Mouse (Mus musculus): Measurements from ENCODE around the gene Fam102a. TPM values are rescaled to one million over a fixed set of nuclear protein-coding genes. Genes with fewer than 3 reads are reported as not detected.

Fam102a gene
- polyA plus RNA-seq, 1 experiment from 2014 or later: 10.9 TPM

- no peak for DNase-seq (ENCODE audit: low spot score)
- Histone ChIP-seq H3K36me3 (no peaks in the 10 kb centered on the region), H3K27ac (no peak overlapping the region), H3K9me3 (no peaks in the 10 kb centered on the region), H3K4me1 (replicated peaks) (peaks cover 7% of the 10 kb centered on the region), H3K4me3 (no peak overlapping the region), H3K27me3 (ENCODE audit: insufficient read depth, poor library complexity, severe bottlenecking) (no peaks in the 10 kb centered on the region)
- WGBS: 89% methylated on average over 13 of the region's 13 CpGs
These were observed 10.5 kb upstream of the Fam102a start for GRCm38 (mm10) chr2:32524536-32525031.

GRCm38 (mm10) chr2:32525816-32526215 is 9.3 kb upstream of the Fam102a start:
- Histone ChIP-seq H3K27ac (no peak overlapping the region), H3K4me1 (replicated peaks) (peaks cover 7% of the 10 kb centered on the region), H3K9me3 (no peaks in the 10 kb centered on the region), H3K27me3 (ENCODE audit: insufficient read depth, poor library complexity, severe bottlenecking) (no peaks in the 10 kb centered on the region), H3K4me3 (no peak overlapping the region), H3K36me3 (no peaks in the 10 kb centered on the region)
- DNase-seq (ENCODE audit: low spot score): no peak
- WGBS: 86% methylated on average over 12 of the region's 12 CpGs

- H3K27ac ChIP-seq: no peak overlapping the region
- H3K9me3 ChIP-seq: no peaks in the 10 kb centered on the region
- no peaks in the 10 kb centered on the region for H3K36me3 ChIP-seq
- no peaks in the 10 kb centered on the region for H3K27me3 ChIP-seq (ENCODE audit: insufficient read depth, poor library complexity, severe bottlenecking)
- DNase-seq (ENCODE audit: low spot score): no peak
- 70% methylated on average over 14 of the region's 14 CpGs for WGBS
- H3K4me1 ChIP-seq (replicated peaks): peaks cover 11% of the 10 kb centered on the region
- no peak overlapping the region for H3K4me3 ChIP-seq
These were observed 7.6 kb upstream of the Fam102a start for GRCm38 (mm10) chr2:32527468-32527966.

GRCm38 (mm10) chr2:32528326-32528725 is 6.8 kb upstream of the Fam102a start:
- Histone ChIP-seq H3K9me3 (no peaks in the 10 kb centered on the region), H3K4me3 (no peak overlapping the region), H3K27me3 (ENCODE audit: insufficient read depth, poor library complexity, severe bottlenecking) (no peaks in the 10 kb centered on the region), H3K4me1 (replicated peaks) (peaks cover 14% of the 10 kb centered on the region), H3K36me3 (no peaks in the 10 kb centered on the region), H3K27ac (no peak overlapping the region)
- DNase-seq (ENCODE audit: low spot score): no peak
- 100% methylated on average over 1 of the region's 1 CpGs for WGBS

- 90% methylated on average over 2 of the region's 2 CpGs for WGBS
- H3K4me1 ChIP-seq (replicated peaks): peaks cover 30% of the 10 kb centered on the region
- DNase-seq (ENCODE audit: low spot score): no peak
- H3K4me3 ChIP-seq: no peak overlapping the region
- H3K9me3 ChIP-seq: no peaks in the 10 kb centered on the region
- H3K27ac ChIP-seq: no peak overlapping the region
- no peaks in the 10 kb centered on the region for H3K36me3 ChIP-seq
- no peaks in the 10 kb centered on the region for H3K27me3 ChIP-seq (ENCODE audit: insufficient read depth, poor library complexity, severe bottlenecking)
These were observed 4.7 kb upstream of the Fam102a start for GRCm38 (mm10) chr2:32530479-32530878.

- Histone ChIP-seq H3K27me3 (ENCODE audit: insufficient read depth, poor library complexity, severe bottlenecking) (no peaks in the 10 kb centered on the region), H3K36me3 (no peaks in the 10 kb centered on the region), H3K9me3 (no peaks in the 10 kb centered on the region), H3K27ac (0 out of 2 replicates have a peak overlapping the region, but pooled peaks have one; percentile 94), H3K4me3 (no peak overlapping the region), H3K4me1 (replicated peaks) (peaks cover 53% of the 10 kb centered on the region)
- DNase-seq (ENCODE audit: low spot score): no peak
- 89% methylated on average over 2 of the region's 2 CpGs for WGBS
These were observed 2.0 kb upstream of the Fam102a start for GRCm38 (mm10) chr2:32533163-32533562.

- H3K36me3 ChIP-seq: no peaks in the 10 kb centered on the region
- peak; percentile 70 for DNase-seq (ENCODE audit: low spot score)
These were observed 935 bp upstream of the Fam102a start for GRCm38 (mm10) chr2:32534061-32534732.

GRCm38 (mm10) chr2:32535501-32535991 is 414 bp downstream of the Fam102a start:
- peak overlapping the region; percentile 94 for H3K27ac ChIP-seq
- DNase-seq (ENCODE audit: low spot score): no peak
- no peaks in the 10 kb centered on the region for H3K27me3 ChIP-seq (ENCODE audit: insufficient read depth, poor library complexity, severe bottlenecking)
- H3K9me3 ChIP-seq: no peaks in the 10 kb centered on the region
- peak overlapping the region; percentile 75 for H3K4me3 ChIP-seq
- peaks cover 77% of the 10 kb centered on the region for H3K4me1 ChIP-seq (replicated peaks)
- no peaks in the 10 kb centered on the region for H3K36me3 ChIP-seq
- under 1% methylated on average over 56 of the region's 56 CpGs for WGBS

More at GRCm38 (mm10) chr2:32534061-32534732, 935 bp upstream of the Fam102a start:
- H3K9me3 ChIP-seq: no peaks in the 10 kb centered on the region
- 12% methylated on average over 13 of the region's 13 CpGs for WGBS
- H3K27me3 ChIP-seq (ENCODE audit: insufficient read depth, poor library complexity, severe bottlenecking): no peaks in the 10 kb centered on the region
- peak overlapping the region; percentile 94 for H3K27ac ChIP-seq
- peak overlapping the region; percentile 75 for H3K4me3 ChIP-seq
- H3K4me1 ChIP-seq (replicated peaks): peaks cover 64% of the 10 kb centered on the region

- Histone ChIP-seq H3K27ac (peak overlapping the region; percentile 94), H3K27me3 (ENCODE audit: insufficient read depth, poor library complexity, severe bottlenecking) (no peaks in the 10 kb centered on the region), H3K36me3 (no peaks in the 10 kb centered on the region), H3K4me3 (peak overlapping the region; percentile 75), H3K9me3 (no peaks in the 10 kb centered on the region), H3K4me1 (replicated peaks) (peaks cover 83% of the 10 kb centered on the region)
- DNase-seq (ENCODE audit: low spot score): peak; percentile 29
- 1% methylated on average over 14 of the region's 14 CpGs for WGBS
These were observed 1.0 kb downstream of the Fam102a start for GRCm38 (mm10) chr2:32536086-32536633.

- 4% methylated on average over 11 of the region's 11 CpGs for WGBS
- Histone ChIP-seq H3K27ac (peak overlapping the region; percentile 94), H3K27me3 (ENCODE audit: insufficient read depth, poor library complexity, severe bottlenecking) (no peaks in the 10 kb centered on the region), H3K36me3 (no peaks in the 10 kb centered on the region), H3K4me3 (peak overlapping the region; percentile 75), H3K4me1 (replicated peaks) (peaks cover 88% of the 10 kb centered on the region), H3K9me3 (no peaks in the 10 kb centered on the region)
- DNase-seq (ENCODE audit: low spot score): peak; percentile 53
These were observed 1.7 kb downstream of the Fam102a start for GRCm38 (mm10) chr2:32536634-32537359.

- 14% methylated on average over 9 of the region's 9 CpGs for WGBS
- Histone ChIP-seq H3K9me3 (no peaks in the 10 kb centered on the region), H3K27me3 (ENCODE audit: insufficient read depth, poor library complexity, severe bottlenecking) (no peaks in the 10 kb centered on the region), H3K36me3 (no peaks in the 10 kb centered on the region), H3K27ac (peak overlapping the region; percentile 94), H3K4me3 (peak overlapping the region; percentile 75), H3K4me1 (replicated peaks) (peaks cover 87% of the 10 kb centered on the region)
- peak; percentile 36 for DNase-seq (ENCODE audit: low spot score)
These were observed 2.3 kb downstream of the Fam102a start for GRCm38 (mm10) chr2:32537360-32537905.

- peak overlapping the region; percentile 75 for H3K4me3 ChIP-seq
- WGBS: 82% methylated on average over 5 of the region's 5 CpGs
- peaks cover 1% of the 10 kb centered on the region; the same call in 1 of the 2 replicates for H3K36me3 ChIP-seq
- H3K9me3 ChIP-seq: no peaks in the 10 kb centered on the region
- H3K4me1 ChIP-seq (replicated peaks): peaks cover 90% of the 10 kb centered on the region
- H3K27ac ChIP-seq: 0 out of 2 replicates have a peak overlapping the region, but pooled peaks have one; percentile 9
- no peaks in the 10 kb centered on the region for H3K27me3 ChIP-seq (ENCODE audit: insufficient read depth, poor library complexity, severe bottlenecking)
- no peak for DNase-seq (ENCODE audit: low spot score)
These were observed 2.8 kb downstream of the Fam102a start for GRCm38 (mm10) chr2:32537941-32538340.

Data from hindbrain, embryonic 10.5 days (tissue).